Mouse (Mus musculus) layer of hippocampus, postnatal 14 days (tissue): ENCODE results near the gene Tmem159. TPM values are rescaled to one million over a fixed set of nuclear protein-coding genes. Genes with fewer than 3 reads are reported as not detected.

Experiments used
- DNase-seq, 2 experiments: peaks; one replicate each; pipeline ENCODE4 v3.0.0; 2021 to 2022; ENCODE audit warnings: low spot score in 2 of 2, mixed read lengths in 1 of 2
- long read RNA-seq, 2 experiments: library from polyadenylated mRNA; stranded (forward); transcript quantifications; one replicate each; pipeline ENCODE4 v2.0.0; 2021
- total RNA-seq, 2 experiments: library from RNA; stranded (reverse); gene quantifications; 2 replicates each; pipeline ENCODE4 v1.2.3; 2021

The Tmem159 gene
- total RNA-seq: 10 to 100 TPM; 16.3 to 17.0 TPM
- long read RNA-seq, experiment 1, transcript Tmem159-201 (5 exons, 1,484 nt): major isoform, 18 of 19 reads
- long read RNA-seq, experiment 1, partial matches to known transcripts: 1 of 19 reads
- long read RNA-seq, experiment 1, other reads (novel, unspliced or antisense): 0 of 19 reads
- long read RNA-seq, experiment 2, transcript Tmem159-201 (5 exons, 1,484 nt): major isoform, 21 of 25 reads
- long read RNA-seq, experiment 2, partial matches to known transcripts: 1 of 25 reads
- long read RNA-seq, experiment 2, other reads (novel, unspliced or antisense): 3 of 25 reads

DNA sequence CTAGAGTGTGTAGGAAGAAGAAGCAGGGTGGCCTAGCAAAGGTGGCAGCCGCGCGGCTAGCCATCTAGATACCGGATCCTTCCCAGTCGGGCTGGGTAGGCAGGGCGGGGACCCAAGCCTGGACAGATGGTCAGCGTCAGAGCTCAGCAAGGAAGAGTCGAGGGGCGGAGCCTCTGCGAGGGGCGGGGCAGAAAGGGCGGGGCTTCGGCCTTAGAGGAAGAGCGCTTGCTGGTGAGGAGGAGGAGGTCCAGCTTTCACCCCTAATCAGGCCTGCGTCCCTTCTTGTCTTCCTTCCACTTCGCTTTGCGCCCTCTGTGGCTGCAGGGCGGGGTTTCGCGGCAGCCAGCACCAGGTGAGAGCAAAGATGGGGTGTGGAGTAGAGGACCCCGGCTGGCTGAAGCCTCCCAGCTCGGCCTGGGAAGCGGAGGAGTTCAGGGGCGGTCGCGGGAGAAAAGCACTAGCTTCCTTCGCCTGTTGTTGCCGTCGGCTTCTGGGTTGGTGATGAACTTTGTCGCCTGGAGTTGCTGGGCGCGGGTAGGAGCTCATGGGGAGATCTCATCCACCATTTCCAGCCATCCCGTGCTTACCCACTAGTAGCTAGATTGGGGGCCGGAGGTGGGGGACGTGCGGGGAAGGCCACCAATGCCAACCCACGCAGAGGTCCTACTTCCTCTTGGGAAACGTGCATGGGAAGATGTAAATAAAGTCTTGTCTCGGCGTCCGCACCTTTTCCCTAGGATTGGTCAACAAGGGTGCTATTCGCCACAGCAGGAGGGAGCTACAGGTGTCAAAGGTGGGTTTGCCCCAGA, at the start of gene Tmem159:
Gene Tmem159, plus strand, starts transcription at position 190 of the 809 bp plus-strand sequence.
- peak; percentile 41 to 59 for DNase-seq

DNA sequence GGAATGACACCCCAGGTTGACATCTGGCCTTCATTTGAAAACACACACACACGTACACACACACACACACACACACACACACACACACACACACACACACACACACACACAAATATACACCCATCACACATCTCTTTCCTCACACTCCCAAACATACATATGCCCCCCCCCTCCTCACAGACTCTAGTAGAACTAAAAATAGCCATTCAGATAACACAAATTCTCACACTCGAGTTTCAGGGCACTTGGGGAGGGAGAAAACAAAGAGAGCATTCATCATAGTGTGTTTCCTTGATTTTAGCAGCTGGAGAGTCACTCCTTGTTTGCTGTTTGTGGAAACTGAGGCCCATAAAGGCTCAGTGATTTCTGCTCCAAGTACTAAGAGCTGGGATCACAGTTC, 48.1 kb upstream of the Tmem159 start:
- no peak for DNase-seq

DNA sequence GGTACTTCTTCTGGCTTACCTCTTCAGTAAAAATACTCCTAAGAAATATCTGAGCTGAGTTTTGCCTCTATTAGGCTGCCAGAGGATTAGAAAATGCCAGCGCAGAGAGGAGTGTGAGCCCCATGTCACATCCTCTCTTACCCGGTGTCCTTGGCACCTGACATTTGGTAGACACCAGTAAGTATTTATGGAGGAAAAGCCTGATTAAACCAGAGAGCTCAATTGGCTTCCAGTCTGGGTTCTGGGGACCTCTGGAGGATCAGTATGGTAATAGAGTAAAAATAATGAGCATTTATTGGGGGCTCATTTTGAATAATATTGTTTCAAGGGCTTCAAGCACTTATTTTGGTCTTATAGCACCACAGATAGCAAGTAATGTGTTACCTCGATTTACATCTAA, 46.7 kb upstream of the Tmem159 start:
- peak in 1 of 2 experiments; percentile 16 for DNase-seq

DNA sequence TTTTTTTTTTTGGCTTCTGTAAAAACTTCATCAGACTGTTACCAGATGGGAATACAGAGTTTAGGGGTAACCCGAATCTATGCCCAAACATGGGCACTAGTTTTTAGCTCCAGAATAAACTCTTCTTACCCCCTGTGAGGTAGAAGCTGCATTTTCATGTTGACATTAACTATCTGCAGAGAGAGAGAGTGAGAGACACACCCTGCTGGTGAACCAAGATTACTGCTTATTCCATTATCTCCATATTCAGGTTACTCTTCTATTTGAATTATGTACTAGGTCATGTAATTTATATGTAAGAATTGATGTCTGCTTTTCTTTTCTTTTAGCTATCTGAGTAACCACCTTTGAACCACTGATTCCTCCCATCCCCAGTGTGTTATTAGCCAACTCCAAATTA, 38.1 kb upstream of the Tmem159 start:
- DNase-seq: no peak

DNA sequence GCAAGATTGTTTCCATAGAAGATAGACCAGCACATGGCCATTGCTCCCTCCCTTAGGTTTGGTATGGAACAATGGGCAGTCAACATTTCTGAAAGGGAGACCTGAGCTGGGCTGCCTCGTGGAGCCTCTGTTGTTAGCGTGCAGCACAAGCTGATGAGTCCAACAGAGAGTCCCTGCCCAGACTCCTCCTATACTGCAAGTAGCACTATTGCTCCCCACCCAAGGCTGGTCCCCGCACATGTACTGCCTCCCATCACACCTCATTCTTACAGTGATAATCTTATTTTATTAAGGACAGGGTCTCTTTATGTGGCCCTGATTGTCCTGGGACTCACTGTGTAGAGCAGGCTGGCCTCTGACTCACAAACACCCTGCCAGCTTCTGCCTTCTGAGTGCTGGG, 34.0 kb upstream of the Tmem159 start:
- no peak for DNase-seq

DNA sequence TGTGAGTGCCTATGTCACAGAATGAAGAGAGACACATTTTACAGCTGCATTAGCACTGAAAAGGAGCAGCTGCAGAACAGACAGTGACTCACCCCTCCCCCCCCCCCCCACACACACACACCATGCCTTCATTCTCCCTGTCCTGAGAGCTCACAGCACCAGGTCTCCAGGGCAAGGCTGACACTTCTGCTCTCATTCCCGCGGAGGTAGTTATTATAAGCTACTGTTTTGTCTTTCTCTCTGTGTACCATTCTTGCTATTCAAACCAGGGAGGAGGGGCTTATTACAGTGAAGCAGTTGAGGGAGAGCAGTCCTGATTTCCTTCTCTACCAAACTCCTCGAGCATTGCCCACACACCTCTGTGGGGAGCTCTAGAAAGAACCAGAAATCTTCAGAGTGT, 33.0 kb upstream of the Tmem159 start:
- no peak for DNase-seq

DNA sequence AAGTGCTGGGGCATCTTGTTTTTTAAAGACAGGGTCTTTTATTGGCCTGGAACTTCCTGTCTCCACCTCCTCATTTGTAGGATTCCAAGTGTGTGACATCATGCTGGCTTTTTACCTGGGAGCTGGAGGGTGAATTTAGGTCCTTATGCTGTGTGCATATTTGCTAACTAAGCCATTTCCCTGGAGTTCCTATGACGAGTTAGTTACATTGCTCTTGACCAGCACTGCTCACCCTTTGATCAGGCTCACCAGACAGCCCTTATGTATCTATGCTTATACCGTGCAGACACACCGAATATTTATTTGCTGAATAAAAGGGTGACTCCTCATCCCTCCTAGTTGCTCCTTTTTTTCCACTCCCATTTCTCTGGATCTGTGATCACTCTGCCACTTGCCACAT, 22.0 kb upstream of the Tmem159 start:
- no peak for DNase-seq

DNA sequence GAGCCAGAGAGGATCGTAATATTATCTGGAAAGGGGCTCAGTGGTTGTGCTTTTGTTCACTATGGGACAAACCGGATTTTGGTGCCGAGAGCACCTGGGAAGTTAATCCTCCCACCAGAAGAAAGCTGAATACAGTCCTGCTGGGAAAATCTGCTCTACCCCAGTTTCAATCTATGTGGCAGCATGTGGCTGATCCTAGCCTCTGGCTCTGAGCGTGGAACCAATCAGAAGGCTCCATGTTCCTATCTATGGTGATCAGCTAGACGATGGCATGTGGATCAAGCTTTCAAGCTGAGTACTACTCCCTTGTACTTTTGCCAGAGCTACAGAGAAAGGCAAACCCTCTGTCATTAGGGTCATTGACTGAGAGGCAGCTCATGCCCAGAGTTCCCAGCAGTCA, 9.1 kb upstream of the Tmem159 start:
- DNase-seq: no peak

DNA sequence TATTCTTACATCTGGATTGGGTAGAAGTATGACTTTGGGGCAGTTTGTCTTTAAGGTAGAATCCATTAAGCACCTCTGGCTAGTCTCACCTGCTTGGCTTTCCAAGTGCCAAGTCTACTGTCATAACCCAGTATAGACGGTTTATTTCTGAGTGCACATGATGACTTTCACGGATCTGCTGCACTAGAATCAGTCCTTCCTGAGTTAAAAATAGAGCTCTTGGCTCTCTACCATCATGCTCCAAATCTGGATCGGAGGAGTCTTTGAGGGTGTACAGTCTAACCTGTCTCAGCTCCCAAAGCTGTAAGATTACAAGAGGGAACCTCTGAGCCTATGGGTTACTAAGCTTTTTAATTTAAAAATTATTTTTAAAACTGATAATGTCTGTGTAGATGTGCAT, 7.9 kb upstream of the Tmem159 start:
- no peak for DNase-seq

DNA sequence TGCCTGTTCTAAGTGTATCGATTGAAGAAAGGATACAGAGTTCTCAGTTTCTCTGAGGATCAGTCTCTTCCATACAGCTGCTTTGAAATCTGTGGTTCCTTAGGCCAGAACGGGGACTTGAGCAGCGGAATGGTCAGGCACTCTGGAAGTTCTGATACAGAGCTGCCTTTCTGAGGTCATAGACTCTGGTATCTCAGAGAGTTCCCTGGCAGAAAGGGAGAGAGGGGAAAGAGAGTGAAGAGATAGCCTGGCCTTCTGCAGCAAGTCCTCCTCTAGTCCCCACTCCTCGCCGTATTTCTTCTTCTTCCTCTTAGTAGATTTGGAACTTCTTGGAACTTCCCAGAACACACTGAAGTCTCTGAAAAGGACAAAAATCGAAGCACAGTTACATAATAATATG, 7.0 kb upstream of the Tmem159 start, which contains the start of gene Dnah3:
Gene Dnah3, minus strand, starts transcription at position 101 of the 400 bp plus-strand sequence.
- no peak for DNase-seq

DNA sequence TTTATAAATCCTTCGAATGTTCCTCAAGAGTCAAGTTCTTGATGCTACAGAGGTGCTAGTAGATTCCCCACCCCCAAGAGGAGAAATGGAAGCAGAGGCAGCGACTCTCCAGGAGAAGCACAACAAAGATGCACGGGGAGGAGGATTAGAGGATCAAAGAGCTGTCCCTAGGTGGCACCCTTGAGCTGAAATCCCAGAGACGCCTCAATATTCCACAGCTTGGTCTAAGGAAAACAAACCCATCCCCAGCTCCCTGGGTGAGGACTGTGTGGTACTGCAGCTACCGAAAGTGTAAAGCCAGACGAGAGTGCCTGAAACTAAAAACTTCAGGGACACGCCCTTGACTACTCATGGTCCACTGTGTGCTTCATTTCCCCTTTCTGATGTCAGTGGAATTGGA, 4.3 kb upstream of the Tmem159 start:
- peak; percentile 48 to 63 for DNase-seq

DNA sequence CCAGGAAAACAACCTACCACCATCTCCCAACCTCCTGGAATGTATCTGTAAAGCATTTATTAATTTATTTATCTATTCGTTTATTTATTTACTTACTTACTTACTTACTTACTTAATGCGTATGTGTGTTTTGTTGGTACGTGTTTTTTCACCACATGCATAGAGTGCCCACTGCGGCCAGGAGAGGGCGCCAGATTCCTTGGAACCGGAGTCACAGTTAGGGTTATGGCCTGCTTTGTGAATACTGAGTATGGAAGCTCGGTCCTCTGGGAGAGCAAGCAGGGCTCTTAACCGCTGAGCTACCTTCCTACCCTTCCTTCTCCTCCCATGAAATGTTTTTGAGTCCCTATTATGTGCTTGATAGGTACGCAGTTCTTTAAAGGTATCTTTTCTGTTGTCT, 3.8 kb upstream of the Tmem159 start:
- DNase-seq: peak; percentile 57 to 78

DNA sequence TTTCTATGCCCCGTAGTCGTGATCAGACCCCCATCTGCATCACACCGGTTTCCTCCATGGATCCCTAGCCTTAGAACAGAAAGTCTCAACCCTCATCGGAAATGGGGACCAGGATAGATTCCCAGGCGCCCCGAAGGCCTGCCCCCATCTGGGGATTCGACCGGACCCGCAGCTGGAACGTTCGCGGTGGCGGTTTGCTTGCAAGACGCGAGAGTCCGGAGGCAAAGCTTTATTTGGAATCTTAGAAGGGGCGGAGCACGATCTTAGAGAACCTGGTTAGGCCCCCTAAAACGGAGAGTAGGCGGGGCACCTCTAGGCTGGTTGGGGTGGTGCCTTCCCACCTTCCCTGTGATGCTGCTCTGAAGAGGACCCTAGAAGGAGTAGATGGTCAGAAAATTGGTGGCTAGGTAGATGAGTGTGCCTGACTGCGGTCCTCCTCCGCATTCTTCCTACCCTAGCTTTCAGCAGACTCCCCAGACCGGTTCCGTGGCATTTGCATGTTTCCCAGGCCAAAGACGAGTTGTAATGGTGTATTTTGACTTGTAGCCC, 940 bp downstream of the Tmem159 start:
- no peak for DNase-seq

DNA sequence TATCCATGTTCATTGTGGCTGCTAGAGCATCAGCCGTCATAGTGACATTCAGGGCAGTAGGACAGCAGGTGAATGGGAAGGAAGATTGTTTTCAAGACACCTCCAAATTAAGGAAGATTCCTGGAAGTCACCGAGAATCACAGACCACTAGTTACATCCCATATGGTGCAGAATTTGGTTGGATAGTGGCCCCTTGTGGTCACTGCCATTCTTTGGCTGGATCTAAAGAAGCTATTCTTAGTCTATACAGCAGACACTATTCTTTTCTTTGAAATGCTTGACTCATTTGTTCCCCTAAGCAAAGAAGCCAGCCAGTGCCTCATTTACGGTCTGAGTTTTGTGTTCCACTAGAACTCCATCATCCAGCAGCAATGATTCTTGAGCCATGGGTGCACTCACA, 2.8 kb downstream of the Tmem159 start:
- DNase-seq: no peak

DNA sequence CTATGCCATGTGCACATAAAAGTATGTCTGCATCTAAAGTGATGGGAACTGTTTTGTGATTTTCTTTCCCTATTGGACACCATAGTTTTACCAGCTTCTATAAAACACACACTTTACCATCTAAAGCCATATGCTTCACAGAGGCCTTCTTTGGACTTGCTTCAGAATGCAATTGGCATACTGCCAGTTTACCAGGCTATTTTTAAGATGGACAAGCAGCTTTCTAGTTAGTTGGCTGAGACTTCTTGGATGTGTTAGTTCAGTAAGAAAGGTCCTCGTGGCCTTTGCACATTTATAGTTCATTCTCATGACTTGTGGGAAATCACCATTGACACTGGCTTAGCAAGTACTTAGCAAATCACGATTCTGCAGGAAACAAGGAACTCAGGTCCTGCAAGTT, 4.2 kb downstream of the Tmem159 start:
- no peak for DNase-seq

DNA sequence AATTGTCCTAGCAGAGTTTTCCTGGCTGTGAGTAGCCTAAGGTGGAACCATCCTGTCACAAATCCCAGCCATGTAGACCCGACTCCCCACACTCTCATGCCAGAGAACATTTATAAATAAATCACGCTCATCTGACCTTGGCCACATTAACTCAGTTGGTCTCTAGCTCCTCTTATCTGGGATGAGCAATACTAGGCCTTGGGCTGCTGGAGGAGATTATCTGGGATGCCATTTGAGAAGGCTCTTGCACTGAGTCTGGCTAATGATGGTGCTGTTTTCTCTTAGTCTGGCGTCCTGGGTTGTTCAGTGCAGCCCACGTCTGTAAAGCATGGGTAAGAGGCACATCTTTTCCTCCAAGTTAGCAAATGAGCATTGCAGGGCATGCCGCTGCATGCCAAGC, 7.5 kb downstream of the Tmem159 start:
- DNase-seq: no peak

DNA sequence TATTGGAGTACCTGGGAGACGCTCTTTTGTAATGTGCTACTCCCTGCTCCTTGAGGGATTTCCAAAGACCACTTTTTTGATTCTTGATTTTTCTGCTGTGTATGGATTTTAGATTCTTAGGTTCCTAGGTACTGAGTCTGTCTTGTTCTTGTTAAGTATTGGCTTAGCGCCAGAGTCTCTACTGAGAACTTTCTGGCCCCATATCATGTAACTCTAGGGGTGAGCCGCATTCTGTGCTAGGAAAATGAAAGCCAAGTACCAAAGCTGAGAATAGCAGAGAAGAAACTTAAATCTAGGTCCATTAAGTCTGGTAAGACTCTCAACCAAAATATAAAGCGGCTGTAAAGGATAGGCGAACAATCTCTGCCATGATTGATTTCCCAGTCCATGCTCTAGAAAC, 14.8 kb downstream of the Tmem159 start:
- no peak for DNase-seq

DNA sequence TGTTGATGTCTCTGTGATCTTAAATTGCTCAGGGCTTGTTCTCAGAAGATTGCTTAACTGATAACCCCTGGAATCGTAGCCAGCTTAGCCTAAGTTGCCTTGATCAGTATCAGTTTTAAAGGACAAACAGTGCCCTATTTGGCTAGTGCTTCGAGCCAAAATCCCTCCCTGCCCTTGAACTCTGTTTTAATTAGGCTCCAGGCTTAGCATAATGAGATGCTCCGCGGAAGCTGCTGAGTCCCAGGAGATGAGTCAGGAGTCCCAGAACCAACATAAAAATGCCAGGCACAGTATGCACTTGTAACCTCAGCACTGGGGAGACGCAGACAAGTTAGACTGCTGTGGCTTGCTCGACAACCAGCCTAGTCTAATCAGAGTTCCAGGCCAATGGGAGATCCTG, 15.4 kb downstream of the Tmem159 start:
- no peak for DNase-seq

DNA sequence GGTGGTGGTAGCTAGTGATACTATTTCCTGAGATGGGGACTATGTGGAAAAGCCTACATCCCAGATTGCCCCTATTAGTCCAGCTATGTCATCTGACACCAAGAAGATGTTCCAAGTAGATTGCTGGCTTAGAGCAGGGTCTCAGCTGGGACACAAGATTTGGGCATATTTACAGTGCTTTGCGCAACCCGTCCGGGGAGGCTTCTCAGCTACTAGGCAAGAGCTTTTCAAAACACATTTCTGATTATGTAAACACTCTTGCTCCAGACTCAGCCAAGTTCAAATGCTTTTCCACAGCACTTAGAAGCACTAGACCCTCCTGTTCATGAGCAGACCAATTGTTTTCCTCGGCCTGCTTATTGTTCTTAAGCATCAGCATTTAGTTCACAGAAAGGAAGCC, 21.6 kb downstream of the Tmem159 start:
- no peak for DNase-seq

DNA sequence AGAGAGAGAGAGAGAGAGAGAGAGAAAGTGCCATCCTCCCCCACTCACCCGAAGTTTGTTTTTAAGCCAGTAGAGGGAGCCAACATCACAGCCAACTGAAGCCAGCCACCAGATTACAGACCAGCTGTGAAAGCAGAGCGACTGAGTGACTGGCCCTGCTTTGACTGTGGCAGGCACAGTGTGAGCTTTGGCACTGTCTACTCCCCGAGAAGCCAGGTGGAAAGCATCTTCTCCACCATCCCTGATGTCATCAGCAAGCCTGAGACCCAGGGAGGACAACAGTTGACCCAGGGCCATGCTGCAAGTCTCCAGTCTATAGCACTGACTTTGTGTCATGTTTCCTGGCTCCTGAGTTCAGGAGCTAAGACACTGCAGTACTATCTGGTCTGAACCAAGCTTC, 22.7 kb downstream of the Tmem159 start:
- peak; percentile 81 to 88 for DNase-seq

DNA sequence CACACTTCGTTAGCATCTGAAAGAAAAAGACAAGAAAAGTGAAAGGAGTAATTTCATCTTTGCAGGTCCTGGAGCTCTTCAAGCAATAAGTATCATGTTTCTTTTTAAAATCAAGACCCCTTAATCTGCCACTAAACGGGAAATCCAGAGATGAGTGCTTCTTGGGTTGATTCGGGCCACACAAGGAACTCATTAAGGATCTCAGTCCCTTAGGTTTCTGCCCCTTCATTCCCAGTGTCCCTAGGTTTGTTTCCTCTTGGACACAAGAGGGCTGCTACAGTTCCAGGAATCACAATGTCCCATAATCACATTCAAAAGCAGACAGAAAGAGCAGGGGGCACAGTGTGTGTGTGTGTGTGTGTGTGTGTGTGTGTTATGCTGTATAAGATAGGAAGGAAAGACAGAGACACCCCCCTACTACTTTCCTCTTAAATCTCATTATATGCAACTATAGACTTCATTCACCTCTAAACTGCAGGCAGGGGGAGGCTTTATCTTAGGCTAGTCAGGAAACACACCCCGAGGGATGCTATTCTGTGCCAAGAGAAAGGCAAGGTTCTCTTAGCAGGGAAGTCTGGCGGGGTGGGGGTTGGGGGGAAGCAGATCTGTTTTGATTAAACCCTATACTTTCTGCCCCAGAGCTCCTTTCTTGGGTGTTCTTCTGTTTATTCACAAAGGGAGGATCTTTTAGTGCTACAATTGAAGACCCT, 25.0 kb downstream of the Tmem159 start:
- DNase-seq: no peak

DNA sequence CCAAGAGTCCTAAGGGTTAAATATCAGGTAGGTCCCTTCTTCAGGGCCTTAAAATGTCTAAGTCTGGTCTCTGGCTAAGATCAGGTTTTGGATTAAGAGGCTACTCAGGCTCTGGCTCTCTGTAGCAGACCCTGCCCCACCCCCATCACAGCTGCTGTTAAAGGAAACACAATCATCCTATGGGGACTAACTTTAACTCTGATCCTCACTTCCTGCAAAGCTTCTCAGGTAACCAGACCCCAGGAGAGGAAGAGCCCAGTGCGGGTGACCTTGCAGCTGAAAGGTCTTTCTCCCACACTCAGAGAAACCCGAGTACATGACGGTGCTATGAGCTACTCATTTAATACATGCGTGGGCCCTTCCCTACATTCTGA, 25.5 kb downstream of the Tmem159 start:
- no peak for DNase-seq
